Mouse (Mus musculus) layer of hippocampus, postnatal 36 days (tissue): ENCODE measurements around the gene Cyth1. TPM values are rescaled to one million over a fixed set of nuclear protein-coding genes. Genes with fewer than 3 reads are reported as not detected.

ENCODE experiments used
- DNase-seq, 2 experiments: peaks; one replicate each; pipeline ENCODE4 v3.0.0; 2022
- total RNA-seq, 2 experiments: library from RNA; stranded (reverse); gene quantifications; 2 replicates each; pipeline ENCODE4 v1.2.3; 2021

The Cyth1 gene
- total RNA-seq, 2 experiments from 2014 or later = 84.3 to 103 TPM

GRCm38 (mm10) chr11:118103383-118103782, 145.0 kb downstream of the Cyth1 start:
- no peak for DNase-seq

GRCm38 (mm10) chr11:118102838-118103237, 145.6 kb downstream of the Cyth1 start:
- DNase-seq = peak; percentile 81 to 90

- no peak for DNase-seq
Measured at GRCm38 (mm10) chr11:118101133-118101532, 147.3 kb downstream of the Cyth1 start.

- DNase-seq = no peak
Measured at GRCm38 (mm10) chr11:118096736-118097135, 151.7 kb downstream of the Cyth1 start.

GRCm38 (mm10) chr11:118095004-118095403, 153.4 kb downstream of the Cyth1 start:
- no peak for DNase-seq

GRCm38 (mm10) chr11:118091002-118091670, 157.3 kb downstream of the Cyth1 start:
- DNase-seq = no peak

GRCm38 (mm10) chr11:118088896-118089295, 159.5 kb downstream of the Cyth1 start:
- DNase-seq = no peak

GRCm38 (mm10) chr11:118085961-118086360, 162.4 kb downstream of the Cyth1 start:
- DNase-seq = no peak

- no peak for DNase-seq
Measured at GRCm38 (mm10) chr11:118085176-118085575, 163.2 kb downstream of the Cyth1 start.

GRCm38 (mm10) chr11:118084266-118084665, 164.1 kb downstream of the Cyth1 start:
- no peak for DNase-seq

GRCm38 (mm10) chr11:118083811-118084210, 164.6 kb downstream of the Cyth1 start:
- DNase-seq = peak; percentile 47 to 69

- no peak for DNase-seq
Measured at GRCm38 (mm10) chr11:118082294-118082693, 166.1 kb downstream of the Cyth1 start.

Other genes with a start within 250 kb of the Cyth1 start
- under 1 TPM; 0.03 to 0.07 TPM for gene Dnah17, start 118.0 kb downstream of the Cyth1 start, total RNA-seq
- 10 to 100 TPM; 22.5 to 25.5 TPM for gene Usp36, start 41.7 kb upstream of the Cyth1 start, total RNA-seq
- 1 to 10 TPM; 1.2 to 1.4 TPM for gene Cep295nl, start 93.9 kb upstream of the Cyth1 start, total RNA-seq
- gene Timp2, start 107.1 kb upstream of the Cyth1 start, total RNA-seq = 100 to 1,000 TPM; 187 to 191 TPM
- 10 to 100 TPM; 17.1 to 17.3 TPM for gene Lgals3bp, start 153.5 kb upstream of the Cyth1 start, total RNA-seq
- gene Cant1, start 170.5 kb upstream of the Cyth1 start, total RNA-seq = 10 to 100 TPM; 39.9 TPM
- 1 to 10 TPM; 2.2 to 2.7 TPM for gene C1qtnf1, start 179.6 kb upstream of the Cyth1 start, total RNA-seq
- 10 to 100 TPM; 15.2 to 15.5 TPM for gene Engase, start 228.2 kb upstream of the Cyth1 start, total RNA-seq